Mouse (Mus musculus): ENCODE measurements around the gene Epb42. TPM values are rescaled to one million over a fixed set of nuclear protein-coding genes. Genes with fewer than 3 reads are reported as not detected.

Epb42 gene
- polyA plus RNA-seq, 1 experiment = not detected

GRCm38 (mm10) chr2:121067116-121067515, 30.2 kb upstream of the Epb42 start:
- H3K4me3 ChIP-seq (ENCODE audit: low read depth, low read length) = no peak overlapping the region
- no peaks in the 10 kb centered on the region for H3K4me1 ChIP-seq (ENCODE audit: control insufficient read depth, insufficient read depth, low read length)
- H3K27me3 ChIP-seq (ENCODE audit: control insufficient read depth, insufficient read depth, low read length, poor library complexity, severe bottlenecking) = no peaks in the 10 kb centered on the region
- no peak overlapping the region for H3K9ac ChIP-seq (ENCODE audit: low read depth, poor library complexity, severe bottlenecking)
- H3K27ac ChIP-seq (ENCODE audit: insufficient read depth, low read length) = no peak overlapping the region
- no peak for TF ChIP-seq CTCF (IDR thresholded peaks at IDR 0.05; ENCODE audit: low read depth, low read length)
- no peak for TF ChIP-seq EP300 (IDR thresholded peaks at IDR 0.05; ENCODE audit: insufficient read depth, low read depth, low read length)
- no peak for TF ChIP-seq POLR2A (IDR thresholded peaks at IDR 0.05; ENCODE audit: insufficient read depth, low read length)
- no peaks in the 10 kb centered on the region for H3K36me3 ChIP-seq (ENCODE audit: control insufficient read depth, insufficient read depth, low read length, poor library complexity, severe bottlenecking)
- no peaks in the 10 kb centered on the region for H3K9me3 ChIP-seq (replicated peaks; ENCODE audit: control insufficient read depth, insufficient read depth, low read length, poor library complexity, severe bottlenecking)

GRCm38 (mm10) chr2:121061315-121061714, 24.4 kb upstream of the Epb42 start:
- Histone ChIP-seq H3K9ac (ENCODE audit: low read depth, poor library complexity, severe bottlenecking) (no peak overlapping the region), H3K4me1 (ENCODE audit: control insufficient read depth, insufficient read depth, low read length) (no peaks in the 10 kb centered on the region), H3K27me3 (ENCODE audit: control insufficient read depth, insufficient read depth, low read length, poor library complexity, severe bottlenecking) (no peaks in the 10 kb centered on the region), H3K36me3 (ENCODE audit: control insufficient read depth, insufficient read depth, low read length, poor library complexity, severe bottlenecking) (no peaks in the 10 kb centered on the region), H3K27ac (ENCODE audit: insufficient read depth, low read length) (no peak overlapping the region), H3K9me3 (replicated peaks; ENCODE audit: control insufficient read depth, insufficient read depth, low read length, poor library complexity, severe bottlenecking) (no peaks in the 10 kb centered on the region), H3K4me3 (ENCODE audit: low read depth, low read length) (no peak overlapping the region)
- TF ChIP-seq POLR2A (IDR thresholded peaks at IDR 0.05; ENCODE audit: insufficient read depth, low read length) (no peak), CTCF (IDR thresholded peaks at IDR 0.05; ENCODE audit: low read depth, low read length) (no peak), EP300 (IDR thresholded peaks at IDR 0.05; ENCODE audit: insufficient read depth, low read depth, low read length) (no peak)

DNA sequence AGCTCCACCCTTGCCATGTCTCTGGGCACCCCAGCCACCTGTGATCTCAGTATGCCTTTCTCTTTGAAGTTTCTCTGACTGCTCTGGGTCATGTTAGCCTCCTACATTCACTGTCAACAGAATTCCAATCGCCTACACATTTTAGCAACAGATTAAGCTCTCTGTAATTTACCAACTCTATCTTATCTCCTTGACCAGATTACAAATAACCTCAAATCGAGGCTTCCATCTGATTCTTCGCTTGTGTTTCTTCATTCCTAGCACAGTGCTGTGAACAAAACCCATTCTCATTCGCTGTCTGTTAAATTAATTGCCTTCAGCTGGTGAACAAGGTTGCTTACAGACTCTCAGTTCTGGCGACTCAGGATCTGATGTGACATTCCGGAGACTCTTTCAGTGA, 21.1 kb upstream of the Epb42 start:
- Histone ChIP-seq H3K27ac (ENCODE audit: insufficient read depth, low read length) (no peak overlapping the region), H3K27me3 (ENCODE audit: control insufficient read depth, insufficient read depth, low read length, poor library complexity, severe bottlenecking) (no peaks in the 10 kb centered on the region), H3K9ac (ENCODE audit: low read depth, poor library complexity, severe bottlenecking) (no peak overlapping the region), H3K4me3 (ENCODE audit: low read depth, low read length) (no peak overlapping the region), H3K36me3 (ENCODE audit: control insufficient read depth, insufficient read depth, low read length, poor library complexity, severe bottlenecking) (no peaks in the 10 kb centered on the region), H3K9me3 (replicated peaks; ENCODE audit: control insufficient read depth, insufficient read depth, low read length, poor library complexity, severe bottlenecking) (no peaks in the 10 kb centered on the region), H3K4me1 (ENCODE audit: control insufficient read depth, insufficient read depth, low read length) (no peaks in the 10 kb centered on the region)
- TF ChIP-seq EP300 (IDR thresholded peaks at IDR 0.05; ENCODE audit: insufficient read depth, low read depth, low read length) (no peak), POLR2A (IDR thresholded peaks at IDR 0.05; ENCODE audit: insufficient read depth, low read length) (no peak), CTCF (IDR thresholded peaks at IDR 0.05; ENCODE audit: low read depth, low read length) (no peak)

DNA sequence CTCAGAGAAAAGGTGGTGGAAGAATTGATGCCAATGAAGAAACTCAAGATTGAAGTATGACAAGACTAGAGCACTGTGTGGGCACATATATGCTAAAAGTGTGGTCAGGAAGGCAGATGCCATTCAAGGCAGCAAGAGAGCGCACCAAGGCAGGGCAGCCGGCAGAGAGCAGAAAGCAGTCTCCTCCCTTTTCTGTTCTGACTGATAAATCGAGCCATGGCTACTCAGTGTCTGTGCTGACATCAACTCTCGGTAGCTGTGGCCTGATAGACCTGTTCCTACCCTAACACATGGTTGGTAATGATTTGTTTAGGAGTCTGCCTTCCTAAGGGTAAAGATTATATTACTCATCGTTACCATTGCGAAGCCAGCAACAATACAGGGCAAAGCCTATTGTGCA, 19.0 kb upstream of the Epb42 start:
- H3K4me1 ChIP-seq (ENCODE audit: control insufficient read depth, insufficient read depth, low read length) = no peaks in the 10 kb centered on the region
- H3K27ac ChIP-seq (ENCODE audit: insufficient read depth, low read length) = no peak overlapping the region
- no peak overlapping the region for H3K4me3 ChIP-seq (ENCODE audit: low read depth, low read length)

DNA sequence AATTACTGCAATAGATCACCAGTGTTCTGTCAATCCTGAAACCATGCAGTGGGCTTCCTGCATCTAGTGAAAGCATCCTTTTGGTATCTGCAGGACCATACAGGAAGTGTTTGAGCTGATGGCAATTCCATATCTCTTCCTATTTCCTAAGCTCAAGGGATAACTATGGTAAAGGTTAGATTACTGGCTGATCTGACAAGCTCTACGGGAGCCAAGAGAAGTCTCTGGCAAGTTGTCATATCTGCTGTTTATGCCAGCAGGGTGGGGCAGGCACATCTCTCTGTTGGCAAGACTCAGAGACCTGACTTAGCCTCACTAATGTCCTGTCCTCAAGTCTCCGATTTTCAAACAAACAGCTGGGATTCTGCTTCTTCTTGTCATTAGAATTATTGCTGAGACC, 17.2 kb upstream of the Epb42 start:
- H3K27ac ChIP-seq (ENCODE audit: insufficient read depth, low read length) = no peak overlapping the region
- no peaks in the 10 kb centered on the region for H3K9me3 ChIP-seq (replicated peaks; ENCODE audit: control insufficient read depth, insufficient read depth, low read length, poor library complexity, severe bottlenecking)
- no peaks in the 10 kb centered on the region for H3K27me3 ChIP-seq (ENCODE audit: control insufficient read depth, insufficient read depth, low read length, poor library complexity, severe bottlenecking)
- TF ChIP-seq POLR2A (IDR thresholded peaks at IDR 0.05; ENCODE audit: insufficient read depth, low read length) = no peak
- no peak for TF ChIP-seq CTCF (IDR thresholded peaks at IDR 0.05; ENCODE audit: low read depth, low read length)
- TF ChIP-seq EP300 (IDR thresholded peaks at IDR 0.05; ENCODE audit: insufficient read depth, low read depth, low read length) = no peak
- no peaks in the 10 kb centered on the region for H3K36me3 ChIP-seq (ENCODE audit: control insufficient read depth, insufficient read depth, low read length, poor library complexity, severe bottlenecking)
- H3K9ac ChIP-seq (ENCODE audit: low read depth, poor library complexity, severe bottlenecking) = no peak overlapping the region
- no peak overlapping the region for H3K4me3 ChIP-seq (ENCODE audit: low read depth, low read length)
- no peaks in the 10 kb centered on the region for H3K4me1 ChIP-seq (ENCODE audit: control insufficient read depth, insufficient read depth, low read length)

More for the DNA sequence above, 19.0 kb upstream of the Epb42 start:
- H3K27me3 ChIP-seq (ENCODE audit: control insufficient read depth, insufficient read depth, low read length, poor library complexity, severe bottlenecking) = no peaks in the 10 kb centered on the region
- H3K9ac ChIP-seq (ENCODE audit: low read depth, poor library complexity, severe bottlenecking) = no peak overlapping the region
- no peaks in the 10 kb centered on the region for H3K9me3 ChIP-seq (replicated peaks; ENCODE audit: control insufficient read depth, insufficient read depth, low read length, poor library complexity, severe bottlenecking)
- TF ChIP-seq CTCF (IDR thresholded peaks at IDR 0.05; ENCODE audit: low read depth, low read length) (no peak), EP300 (IDR thresholded peaks at IDR 0.05; ENCODE audit: insufficient read depth, low read depth, low read length) (no peak), POLR2A (IDR thresholded peaks at IDR 0.05; ENCODE audit: insufficient read depth, low read length) (no peak)
- H3K36me3 ChIP-seq (ENCODE audit: control insufficient read depth, insufficient read depth, low read length, poor library complexity, severe bottlenecking) = no peaks in the 10 kb centered on the region

- Histone ChIP-seq H3K9ac (ENCODE audit: low read depth, poor library complexity, severe bottlenecking) (no peak overlapping the region), H3K9me3 (replicated peaks; ENCODE audit: control insufficient read depth, insufficient read depth, low read length, poor library complexity, severe bottlenecking) (no peaks in the 10 kb centered on the region), H3K4me3 (ENCODE audit: low read depth, low read length) (no peak overlapping the region), H3K27ac (ENCODE audit: insufficient read depth, low read length) (no peak overlapping the region), H3K4me1 (ENCODE audit: control insufficient read depth, insufficient read depth, low read length) (no peaks in the 10 kb centered on the region), H3K27me3 (ENCODE audit: control insufficient read depth, insufficient read depth, low read length, poor library complexity, severe bottlenecking) (no peaks in the 10 kb centered on the region), H3K36me3 (ENCODE audit: control insufficient read depth, insufficient read depth, low read length, poor library complexity, severe bottlenecking) (no peaks in the 10 kb centered on the region)
- no peak for TF ChIP-seq CTCF (IDR thresholded peaks at IDR 0.05; ENCODE audit: low read depth, low read length)
- TF ChIP-seq EP300 (IDR thresholded peaks at IDR 0.05; ENCODE audit: insufficient read depth, low read depth, low read length) = no peak
- no peak for TF ChIP-seq POLR2A (IDR thresholded peaks at IDR 0.05; ENCODE audit: insufficient read depth, low read length)
Observed at GRCm38 (mm10) chr2:121052176-121052575, 15.3 kb upstream of the Epb42 start.
